Mouse (Mus musculus): ENCODE measurements around the gene Nfib.

DNA sequence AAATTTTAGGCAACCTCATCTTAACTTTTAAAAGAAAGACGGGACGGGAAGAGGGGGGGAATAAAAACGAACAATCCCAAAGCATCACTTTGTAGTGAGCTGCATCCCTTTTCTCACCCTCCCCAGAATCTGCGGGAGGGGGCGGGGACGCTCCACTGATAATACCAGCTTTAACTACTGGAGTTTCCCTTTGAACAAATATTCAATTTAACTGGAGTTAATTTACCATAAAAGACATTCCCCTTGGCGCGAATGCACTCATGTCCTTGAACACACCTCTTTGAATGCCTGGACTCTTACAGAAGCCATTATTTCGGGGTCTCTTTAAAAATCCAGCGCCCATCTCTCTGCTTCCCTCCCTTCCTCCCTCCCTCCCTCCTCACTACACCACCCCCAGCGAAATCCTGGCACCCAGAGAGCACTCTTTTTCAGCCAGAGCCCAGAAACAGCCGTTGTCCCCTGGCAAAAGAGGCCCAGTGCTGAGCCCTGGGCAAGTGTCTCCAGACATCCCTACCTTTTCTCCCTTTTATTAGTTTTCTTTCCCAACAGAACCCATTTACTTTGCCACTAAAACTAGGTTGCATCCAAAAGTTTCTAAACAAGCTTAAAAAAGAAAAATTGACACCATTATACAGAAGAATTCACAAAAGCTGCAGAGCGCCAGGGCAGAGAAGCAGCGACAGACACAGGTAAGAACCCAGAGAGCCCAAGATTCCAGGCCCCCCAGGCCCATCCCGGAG, 197.8 kb downstream of the Nfib start:
- TF ChIP-seq POLR2A (IDR thresholded peaks at IDR 0.05; ENCODE audit: borderline replicate concordance, insufficient read depth, low read length) (no peak), CTCF (IDR thresholded peaks at IDR 0.05; ENCODE audit: borderline replicate concordance, insufficient read depth, low read depth, low read length) (no peak)
